Mouse (Mus musculus): Measurements from ENCODE around the gene Slc39a3.
"Not testable (repeated sequence)": the region's sequence is repeated elsewhere in the genome, so short reads cannot be mapped to it uniquely, and the experiment has no call there.

Slc39a3 gene

GRCm38 (mm10) chr10:81001161-81001560, 36.1 kb downstream of the Slc39a3 start:
- DNase-seq: no peak

DNA sequence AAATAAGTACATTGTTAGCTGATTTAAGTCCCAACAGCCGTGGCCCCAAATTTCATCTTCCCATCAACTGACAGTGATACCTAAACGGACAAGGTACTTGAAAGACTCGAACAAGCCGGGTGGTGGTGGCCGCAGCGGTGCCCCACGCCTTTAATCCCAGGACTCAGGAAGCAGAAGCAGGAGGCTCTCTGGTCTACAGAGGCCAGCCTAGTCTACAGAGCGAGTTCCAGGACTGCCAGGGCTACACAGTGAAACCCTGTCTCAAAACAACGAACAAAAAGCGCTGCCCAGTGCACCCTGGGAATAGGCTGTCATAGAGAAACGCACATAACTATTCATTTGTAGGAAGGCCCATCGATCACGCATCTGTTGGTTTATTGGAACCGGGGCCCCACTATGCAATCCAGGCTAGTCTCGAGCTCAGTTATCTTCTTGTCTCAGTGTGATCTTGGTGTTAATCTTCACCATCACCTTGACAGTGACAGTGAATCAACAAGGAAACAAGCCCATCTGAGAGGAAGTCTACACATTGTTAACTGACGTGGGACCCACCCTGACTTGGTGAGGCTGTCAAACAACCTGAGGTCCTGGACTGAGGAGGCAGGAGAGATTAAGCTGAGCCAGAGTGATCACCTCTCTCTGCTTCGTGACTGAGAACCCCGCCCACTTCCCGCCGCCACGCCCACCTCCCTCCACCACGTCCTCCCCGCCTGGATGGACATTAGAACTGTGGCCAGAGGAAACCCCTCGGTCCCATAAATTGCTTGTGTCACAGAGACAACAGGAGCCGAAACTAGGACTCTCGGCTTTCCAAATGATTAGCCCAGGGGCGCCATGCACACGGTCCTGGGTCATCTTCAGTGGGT, 36.8 kb downstream of the Slc39a3 start:
- DNase-seq: no peak

- peak; percentile 74 to 90 for DNase-seq
Observed at GRCm38 (mm10) chr10:80999362-81000196, 37.6 kb downstream of the Slc39a3 start.

DNA sequence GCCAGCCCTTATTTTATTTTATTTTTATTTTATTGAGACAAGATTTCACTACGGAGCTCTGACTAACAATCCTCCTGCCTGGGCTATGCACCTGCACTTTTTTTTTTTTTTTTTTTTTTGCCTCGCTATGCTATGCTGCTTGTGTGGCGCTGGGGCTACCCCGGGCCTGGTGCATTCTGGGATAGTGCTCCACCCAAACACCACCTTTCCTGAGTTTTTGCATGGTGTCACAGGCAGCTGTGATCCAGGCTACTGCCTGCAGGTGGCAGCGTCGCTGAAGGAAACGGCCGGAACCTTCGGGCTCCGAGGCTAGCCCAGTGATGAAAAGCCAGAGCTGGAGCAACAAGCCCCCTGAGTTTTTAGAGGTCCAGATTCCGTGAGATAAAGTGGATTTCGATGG, 38.4 kb downstream of the Slc39a3 start:
- peak in 1 of 2 experiments; percentile 53 for DNase-seq

GRCm38 (mm10) chr10:80998021-80998420, 39.2 kb downstream of the Slc39a3 start:
- no peak for DNase-seq

DNA sequence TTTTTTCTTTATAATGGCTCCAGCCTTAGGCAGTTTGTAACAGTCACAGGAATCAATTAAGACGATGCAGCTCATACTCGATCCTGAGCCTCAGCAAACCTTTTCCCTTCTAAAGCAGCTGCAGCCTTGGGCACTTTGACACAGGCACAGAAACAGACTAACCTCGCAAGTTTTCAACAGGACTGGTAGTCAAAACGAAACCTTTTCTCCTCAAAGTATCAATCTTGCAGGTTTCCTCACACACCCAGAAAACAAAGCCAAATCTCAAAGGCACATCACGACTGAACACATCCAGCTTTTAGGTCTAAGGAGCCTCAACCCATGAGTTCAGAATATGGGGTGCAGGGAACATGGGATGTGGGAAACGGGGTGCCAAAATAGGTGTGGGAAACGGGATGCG, 39.9 kb downstream of the Slc39a3 start:
- no peak for DNase-seq

DNA sequence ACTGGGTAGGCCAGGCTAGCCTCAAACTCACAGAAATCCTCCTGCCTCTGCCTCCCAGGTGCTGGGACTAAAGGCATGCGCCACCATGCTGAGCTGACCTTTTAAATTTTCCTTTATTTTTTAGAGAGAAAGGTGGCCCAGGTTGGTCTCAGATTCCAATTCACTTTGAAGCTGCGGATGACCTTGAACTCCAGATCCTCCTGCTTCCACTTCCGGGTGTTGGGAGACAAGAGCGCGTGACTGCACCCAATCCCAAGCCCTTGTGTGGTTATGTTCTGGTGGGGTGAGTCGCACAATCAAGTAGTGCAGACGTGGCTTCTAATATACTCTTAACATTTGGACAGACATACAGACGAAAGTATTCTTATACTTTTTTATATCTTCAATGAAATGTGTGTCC, 40.7 kb downstream of the Slc39a3 start:
- DNase-seq: no peak

DNA sequence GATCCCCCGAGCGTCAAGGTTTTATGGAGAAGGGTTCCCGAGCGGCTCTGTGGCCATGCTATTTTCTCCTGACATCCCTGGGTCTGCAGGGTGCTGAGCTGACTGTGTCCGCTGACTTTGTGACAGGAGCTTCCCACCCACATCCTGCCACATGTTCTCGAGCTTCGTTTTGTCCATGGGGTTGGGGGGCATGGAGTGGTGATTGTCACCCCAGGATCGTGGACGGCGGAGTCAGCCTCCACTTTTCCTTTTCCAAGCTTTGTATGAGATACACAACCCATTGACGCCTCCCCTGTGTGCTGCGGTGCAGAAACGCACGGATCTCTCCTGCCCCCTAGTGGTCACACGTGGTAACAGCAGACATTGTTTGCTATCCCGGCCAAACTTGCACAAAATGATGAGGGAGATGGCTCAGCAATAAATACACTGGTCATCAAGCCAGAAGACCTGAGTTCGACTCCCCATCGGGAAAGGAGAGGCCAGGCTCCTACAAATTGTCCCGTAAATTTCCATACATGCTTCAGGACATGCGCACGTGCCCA, 42.1 kb downstream of the Slc39a3 start:
- DNase-seq: peak in 1 of 2 experiments; percentile 82

- no peak for DNase-seq
Observed at GRCm38 (mm10) chr10:80994621-80995020, 42.6 kb downstream of the Slc39a3 start.

- DNase-seq: no peak
Observed at GRCm38 (mm10) chr10:80993276-80993675, 44.0 kb downstream of the Slc39a3 start.

DNA sequence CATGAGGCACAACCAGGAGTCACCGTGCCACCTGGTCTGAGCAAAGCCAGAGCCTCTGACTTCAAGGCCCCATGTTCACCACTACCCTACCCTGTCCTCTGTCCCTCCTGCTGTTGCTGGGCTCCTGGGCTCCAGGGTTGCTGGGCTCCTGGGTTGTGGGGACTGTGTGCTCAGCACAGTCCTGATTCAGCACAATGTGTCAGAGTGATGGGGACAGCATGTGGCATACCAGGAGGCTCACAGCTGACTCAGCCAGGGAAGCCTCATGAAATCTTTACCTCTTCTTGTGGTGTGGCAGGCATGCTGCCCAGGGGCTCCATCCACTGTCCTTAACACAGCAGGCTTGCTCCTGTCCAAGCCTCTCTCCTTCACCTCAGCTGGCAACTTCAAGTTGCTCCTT, 45.3 kb downstream of the Slc39a3 start:
- no peak for DNase-seq

GRCm38 (mm10) chr10:80991007-80991406, 46.2 kb downstream of the Slc39a3 start:
- DNase-seq: no peak

GRCm38 (mm10) chr10:80990406-80990805, 46.8 kb downstream of the Slc39a3 start:
- no peak for DNase-seq

- DNase-seq: not testable (repeated sequence)
Observed at GRCm38 (mm10) chr10:80989854-80990253, 47.4 kb downstream of the Slc39a3 start.

- DNase-seq: no peak
Observed at GRCm38 (mm10) chr10:80989446-80989845, 47.8 kb downstream of the Slc39a3 start.

- peak; percentile 72 to 84 for DNase-seq
Observed at GRCm38 (mm10) chr10:80987709-80988441, 49.4 kb downstream of the Slc39a3 start.

- peak; percentile 57 to 66 for DNase-seq
Observed at GRCm38 (mm10) chr10:80986754-80987153, 50.5 kb downstream of the Slc39a3 start.

- no peak for DNase-seq
Observed at GRCm38 (mm10) chr10:80985970-80986701, 51.1 kb downstream of the Slc39a3 start.

DNA sequence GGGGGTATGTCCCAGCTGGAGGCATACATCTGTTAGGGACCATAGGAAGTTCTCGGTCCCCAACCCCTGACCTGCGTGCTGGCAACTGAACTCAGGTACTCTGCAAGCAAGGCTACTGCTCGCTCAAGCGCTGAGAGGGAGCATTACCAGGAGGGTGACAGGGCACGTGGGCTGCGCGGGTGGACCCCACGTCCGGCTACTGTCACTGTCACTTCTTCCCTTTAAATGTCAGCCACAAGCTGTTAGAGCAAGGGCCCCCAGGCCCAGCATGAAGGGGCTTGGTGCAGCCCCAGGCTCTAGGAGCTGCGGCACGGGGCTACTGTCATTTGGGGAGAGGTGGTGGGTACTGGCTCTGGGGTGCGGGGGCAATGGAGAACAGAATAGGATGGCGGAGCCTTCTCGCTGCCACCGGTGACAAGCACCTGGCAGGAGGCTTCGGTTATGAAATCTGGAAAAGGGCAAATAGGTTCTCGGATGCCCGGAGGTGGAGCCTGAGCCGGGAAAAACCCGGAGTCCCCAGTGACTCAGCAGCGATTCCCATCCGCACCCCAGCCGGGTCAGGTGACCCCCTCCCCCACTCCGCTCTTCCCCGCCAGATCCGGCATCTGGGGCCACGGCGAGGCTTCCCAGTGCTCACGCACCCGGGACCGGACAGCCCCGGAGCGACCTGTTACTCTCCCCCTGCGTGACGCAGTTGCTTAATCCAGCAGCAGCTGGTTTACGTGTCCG, 51.8 kb downstream of the Slc39a3 start:
- DNase-seq: no peak

GRCm38 (mm10) chr10:80984223-80984622, 53.0 kb downstream of the Slc39a3 start:
- DNase-seq: no peak

DNA sequence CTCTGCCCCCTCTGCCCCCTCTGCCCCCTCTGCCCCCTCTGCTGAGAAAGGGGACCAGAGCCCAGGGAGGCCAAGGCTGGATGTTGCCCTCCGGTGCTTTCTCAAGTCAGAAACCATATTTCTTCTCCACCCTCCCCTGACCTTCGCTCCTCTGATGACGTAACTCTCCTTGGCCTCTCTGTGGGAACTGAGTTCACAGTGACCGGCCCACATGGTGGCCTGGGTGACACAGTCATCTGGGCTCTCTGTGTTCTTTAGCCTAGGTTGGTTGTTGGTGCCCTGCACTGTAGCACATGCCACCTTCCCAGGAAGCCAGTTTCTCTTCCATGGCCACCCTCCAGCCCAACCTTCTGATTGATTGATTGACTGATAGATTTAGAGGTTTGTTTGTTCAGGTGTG, 54.8 kb downstream of the Slc39a3 start:
- DNase-seq: peak in 1 of 2 experiments; percentile 47
